Mouse (Mus musculus): ENCODE measurements around the gene Nlgn2.

DNA sequence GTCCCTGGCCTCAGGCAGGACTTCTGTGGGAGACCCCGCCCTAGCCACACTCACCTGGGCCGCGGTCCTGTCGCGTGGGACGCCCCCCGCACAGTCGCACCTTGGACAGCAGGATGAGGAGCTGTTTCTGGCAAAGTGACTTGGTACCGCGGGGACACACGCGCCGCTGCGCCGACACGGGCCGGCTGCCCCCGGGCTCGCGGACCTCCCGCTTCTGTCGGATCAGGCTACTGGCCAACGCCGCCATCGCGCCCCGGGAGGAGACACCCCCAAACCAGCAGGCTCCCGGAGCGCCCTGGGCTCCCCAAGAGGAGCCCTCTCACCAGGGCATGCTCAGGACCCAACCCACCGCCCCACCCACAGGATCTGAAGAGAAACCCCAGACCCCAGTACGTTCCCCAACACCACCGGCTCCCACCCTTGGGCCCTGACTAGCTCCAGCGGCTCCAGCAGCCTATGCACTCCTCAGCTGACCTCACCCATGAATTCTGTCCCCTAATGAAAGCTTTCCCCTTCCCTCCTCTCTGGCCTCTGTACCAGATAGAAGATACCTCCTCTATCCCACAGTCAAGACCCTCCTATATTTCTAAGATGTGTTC lies 36.1 kb downstream of the Nlgn2 start, which contains the start of gene Fgf11:
- TF ChIP-seq GATA1 (IDR thresholded peaks at IDR 0.05; ENCODE audit: low read length), result no peak
- no peak for TF ChIP-seq TAL1 (IDR thresholded peaks at IDR 0.05; ENCODE audit: low read length)
